Mouse (Mus musculus): ENCODE results near the gene Olfr378. TPM values are rescaled to one million over a fixed set of nuclear protein-coding genes. Genes with fewer than 3 reads are reported as not detected.

The Olfr378 gene
- polyA plus RNA-seq (2015; fragmentation: Nextera tagmentation; extraction: Ambion mirVana): not detected in 2 replicates

DNA sequence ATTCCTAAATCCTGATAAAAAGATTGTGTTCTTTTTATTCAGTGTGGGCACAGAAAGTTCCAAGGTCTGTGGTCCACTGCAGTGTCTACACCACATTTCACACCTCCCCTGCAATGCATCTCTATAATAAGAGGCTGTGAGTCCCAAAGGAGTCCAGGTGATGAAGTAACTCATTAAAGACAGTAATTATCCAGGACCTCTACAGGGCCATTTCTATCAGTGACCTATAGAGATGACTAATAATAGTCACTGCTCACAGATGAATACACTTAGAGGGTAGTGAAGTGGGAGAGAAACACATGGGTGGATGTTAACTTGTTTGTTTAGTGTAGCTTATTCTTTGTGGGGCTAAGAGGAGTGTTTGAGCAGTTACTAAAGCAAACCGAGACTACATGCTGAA, at the start of gene Olfr378:
Gene Olfr378 (minus strand): TSS at position 101 of the 400 bp plus-strand sequence.
- Histone ChIP-seq H3K4me2 (ENCODE audit: low read depth, low read length) (no peak within 1 kb of the TSS), H3K27ac (ENCODE audit: low read length) (no peak within 1 kb of the TSS), H3K9ac (ENCODE audit: low read depth, low read length) (no peak within 1 kb of the TSS), H3K4me3 (ENCODE audit: low read depth, low read length) (no peak within 1 kb of the TSS), H3K9me3 (replicated peaks; ENCODE audit: control insufficient read depth, low read length) (no peaks in the 10 kb centered on the region), H3K4me1 (ENCODE audit: control insufficient read depth, low read depth, low read length) (no peaks in the 10 kb centered on the region), H3K36me3 (ENCODE audit: control insufficient read depth, insufficient read depth) (no peaks in the 10 kb centered on the region), H3K27me3 (ENCODE audit: control insufficient read depth, insufficient read depth, low read depth, low read length) (no peaks in the 10 kb centered on the region)
- 77% methylated on average over 1 of the region's 1 CpGs for WGBS (ENCODE audit: insufficient replicate concordance)
- no peak for ATAC-seq (ENCODE audit: low read depth)

DNA sequence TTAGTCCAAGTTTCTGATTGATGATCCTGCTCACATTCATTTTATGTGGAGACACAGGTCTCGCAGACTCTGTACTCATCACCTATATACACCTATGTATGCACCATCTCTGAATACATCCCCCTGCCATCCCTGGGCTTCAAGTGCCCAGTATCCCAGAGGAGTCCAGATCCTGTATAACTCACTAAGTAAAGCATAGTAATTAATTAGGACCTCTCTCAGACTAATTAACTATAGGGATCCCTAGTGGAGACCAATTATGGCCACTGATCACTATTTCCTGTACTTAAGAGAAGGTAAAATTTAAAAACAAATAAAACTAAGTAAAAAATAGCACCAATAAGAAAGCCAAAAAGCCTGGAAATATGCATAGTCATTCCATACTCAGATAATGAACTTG, 29.1 kb upstream of the Olfr378 start, which contains the start of gene Olfr380:
Gene Olfr380 (minus strand): TSS at position 101 of the 400 bp plus-strand sequence.
- no peak within 1 kb of the TSS for H3K4me2 ChIP-seq (ENCODE audit: low read depth, low read length)
- 70% methylated on average over 1 of the region's 1 CpGs for WGBS (ENCODE audit: insufficient replicate concordance)
- ATAC-seq (ENCODE audit: low read depth): no peak
- H3K9me3 ChIP-seq (replicated peaks; ENCODE audit: control insufficient read depth, low read length): no peaks in the 10 kb centered on the region
- no peak within 1 kb of the TSS for H3K9ac ChIP-seq (ENCODE audit: low read depth, low read length)
- H3K36me3 ChIP-seq (ENCODE audit: control insufficient read depth, insufficient read depth): no peaks in the 10 kb centered on the region
- H3K27me3 ChIP-seq (ENCODE audit: control insufficient read depth, insufficient read depth, low read depth, low read length): no peaks in the 10 kb centered on the region
- H3K4me1 ChIP-seq (ENCODE audit: control insufficient read depth, low read depth, low read length): no peaks in the 10 kb centered on the region
- no peak within 1 kb of the TSS for H3K27ac ChIP-seq (ENCODE audit: low read length)
- no peak within 1 kb of the TSS for H3K4me3 ChIP-seq (ENCODE audit: low read depth, low read length)

DNA sequence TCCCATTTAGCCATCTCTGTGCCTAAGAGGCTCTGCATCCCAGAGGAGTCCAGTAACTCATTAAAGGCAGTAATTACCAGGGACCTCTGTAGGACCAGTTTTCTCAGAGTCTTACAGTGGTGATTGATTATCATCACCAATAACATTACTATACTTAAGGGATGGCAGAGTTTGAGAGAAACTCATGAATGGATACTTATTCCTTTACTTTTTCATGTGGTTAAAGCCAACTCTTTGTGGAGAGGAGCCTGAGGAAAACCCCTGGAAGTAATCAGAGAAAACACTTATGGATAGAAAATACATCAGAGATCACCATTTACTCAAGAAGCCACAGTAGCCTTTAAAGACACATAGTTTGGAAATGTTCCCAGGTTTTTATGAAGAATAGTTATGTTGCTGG, 28.8 kb downstream of the Olfr378 start, which contains the start of gene Olfr1:
Gene Olfr1 (minus strand): TSS at position 101 of the 400 bp plus-strand sequence.
- H3K9ac ChIP-seq (ENCODE audit: low read depth, low read length): no peak within 1 kb of the TSS
- no peak within 1 kb of the TSS for H3K27ac ChIP-seq (ENCODE audit: low read length)
- H3K4me1 ChIP-seq (ENCODE audit: control insufficient read depth, low read depth, low read length): no peaks in the 10 kb centered on the region
- H3K36me3 ChIP-seq (ENCODE audit: control insufficient read depth, insufficient read depth): no peaks in the 10 kb centered on the region
- H3K4me3 ChIP-seq (ENCODE audit: low read depth, low read length): no peak within 1 kb of the TSS
- no peak for ATAC-seq (ENCODE audit: low read depth)
- no peaks in the 10 kb centered on the region for H3K9me3 ChIP-seq (replicated peaks; ENCODE audit: control insufficient read depth, low read length)
- H3K4me2 ChIP-seq (ENCODE audit: low read depth, low read length): no peak within 1 kb of the TSS
- H3K27me3 ChIP-seq (ENCODE audit: control insufficient read depth, insufficient read depth, low read depth, low read length): no peaks in the 10 kb centered on the region

DNA sequence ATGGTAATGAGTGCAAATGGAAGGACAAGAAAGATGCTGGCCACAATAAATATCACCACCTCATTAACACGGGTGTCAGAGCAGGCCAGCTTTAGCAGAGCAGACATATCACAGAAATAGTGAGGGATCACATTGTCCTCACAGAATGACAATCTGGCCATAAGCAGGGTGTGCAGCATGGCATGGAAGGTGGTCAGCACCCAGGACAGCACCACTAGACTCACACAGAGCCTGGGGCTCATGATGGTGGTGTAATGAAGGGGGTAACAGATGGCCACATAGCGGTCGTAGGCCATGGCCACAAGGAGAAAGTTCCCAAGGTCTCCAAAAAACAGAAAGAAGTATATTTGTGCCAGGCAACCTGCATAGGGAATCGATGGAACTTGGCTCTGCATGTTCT, 32.9 kb downstream of the Olfr378 start:
- Histone ChIP-seq H3K4me1 (ENCODE audit: control insufficient read depth, low read depth, low read length) (no peaks in the 10 kb centered on the region), H3K9ac (ENCODE audit: low read depth, low read length) (no peak overlapping the region), H3K9me3 (replicated peaks; ENCODE audit: control insufficient read depth, low read length) (no peaks in the 10 kb centered on the region), H3K36me3 (ENCODE audit: control insufficient read depth, insufficient read depth) (no peaks in the 10 kb centered on the region), H3K27me3 (ENCODE audit: control insufficient read depth, insufficient read depth, low read depth, low read length) (no peaks in the 10 kb centered on the region), H3K27ac (ENCODE audit: low read length) (no peak overlapping the region), H3K4me3 (ENCODE audit: low read depth, low read length) (no peak overlapping the region), H3K4me2 (ENCODE audit: low read depth, low read length) (no peak overlapping the region)
- no peak for ATAC-seq (ENCODE audit: low read depth)
- WGBS (ENCODE audit: insufficient replicate concordance): 58% methylated on average over 4 of the region's 4 CpGs

Other genes starting within 250 kb of the Olfr378 start
- 8.0 and 8.6 TPM in 2 replicates for gene Ctns, start 229.4 kb downstream of the Olfr378 start, polyA plus RNA-seq (2015; fragmentation: Nextera tagmentation; extraction: Ambion mirVana)
- gene Shpk, start 229.0 kb downstream of the Olfr378 start, polyA plus RNA-seq (2015; fragmentation: Nextera tagmentation; extraction: Ambion mirVana): 3.0 and 4.4 TPM in 2 replicates
- gene Trpv1, start 194.2 kb downstream of the Olfr378 start, polyA plus RNA-seq (2015; fragmentation: Nextera tagmentation; extraction: Ambion mirVana): 0.48 and 0.65 TPM in 2 replicates
- 0.01 and 0.04 TPM in 2 replicates for gene Trpv3, start 161.1 kb downstream of the Olfr378 start, polyA plus RNA-seq (2015; fragmentation: Nextera tagmentation; extraction: Ambion mirVana)
- 3.0 and 4.0 TPM in 2 replicates for gene Aspa, start 98.9 kb downstream of the Olfr378 start, polyA plus RNA-seq (2015; fragmentation: Nextera tagmentation; extraction: Ambion mirVana)
- not detected in 2 replicates for gene Gm49340, start 98.7 kb downstream of the Olfr378 start, polyA plus RNA-seq (2015; fragmentation: Nextera tagmentation; extraction: Ambion mirVana)
- gene Spata22, start 98.7 kb downstream of the Olfr378 start, polyA plus RNA-seq (2015; fragmentation: Nextera tagmentation; extraction: Ambion mirVana): 3.2 and 3.3 TPM in 2 replicates
- 0.08 and 0.22 TPM in 2 replicates for gene Olfr20, start 77.7 kb downstream of the Olfr378 start, polyA plus RNA-seq (2015; fragmentation: Nextera tagmentation; extraction: Ambion mirVana)
- not detected in 2 replicates for gene Olfr376, start 57.2 kb downstream of the Olfr378 start, polyA plus RNA-seq (2015; fragmentation: Nextera tagmentation; extraction: Ambion mirVana)
- not detected in 2 replicates for gene Olfr1, start 28.9 kb downstream of the Olfr378 start, polyA plus RNA-seq (2015; fragmentation: Nextera tagmentation; extraction: Ambion mirVana)
- not detected in 2 replicates for gene Olfr380, start 29.0 kb upstream of the Olfr378 start, polyA plus RNA-seq (2015; fragmentation: Nextera tagmentation; extraction: Ambion mirVana)
- gene Olfr381, start 63.1 kb upstream of the Olfr378 start, polyA plus RNA-seq (2015; fragmentation: Nextera tagmentation; extraction: Ambion mirVana): not detected in 2 replicates
- not detected in 2 replicates for gene Olfr382, start 88.7 kb upstream of the Olfr378 start, polyA plus RNA-seq (2015; fragmentation: Nextera tagmentation; extraction: Ambion mirVana)
- gene Olfr385, start 164.5 kb upstream of the Olfr378 start, polyA plus RNA-seq (2015; fragmentation: Nextera tagmentation; extraction: Ambion mirVana): not detected in 2 replicates
- not detected in 2 replicates for gene Olfr384, start 170.1 kb upstream of the Olfr378 start, polyA plus RNA-seq (2015; fragmentation: Nextera tagmentation; extraction: Ambion mirVana)